Mouse (Mus musculus) megakaryocyte, embryonic 14.5 days (primary cell): Measurements from ENCODE around the gene Evx1. TPM values are rescaled to one million over a fixed set of nuclear protein-coding genes. Genes with fewer than 3 reads are reported as not detected.
"Not testable (repeated sequence)": the region's sequence is repeated elsewhere in the genome, so short reads cannot be mapped to it uniquely, and the experiment has no call there.

Experiments used
- H3K27me3 ChIP-seq: replicated peaks from 2 replicates; pipeline ENCODE3; 2012; ENCODE audit warnings: inconsistent platforms
- H3K36me3 ChIP-seq: replicated peaks from 2 replicates; pipeline ENCODE3; 2012; ENCODE audit warnings: low read length, inconsistent platforms, mixed read lengths
- H3K4me1 ChIP-seq: 2 replicates; pipeline ENCODE4 v1.6.1; 2012; ENCODE audit warnings: inconsistent platforms
- H3K4me3 ChIP-seq: replicated peaks from 2 replicates; pipeline ENCODE3; 2012; ENCODE audit warnings: moderate library complexity, mild to moderate bottlenecking, inconsistent platforms
- H3K9me3 ChIP-seq: 2 replicates; pipeline ENCODE4 v1.6.1; 2012; ENCODE audit warnings: inconsistent platforms
- FLI1 ChIP-seq: IDR thresholded peaks from 2 replicates; pipeline ENCODE4 v1.6.1; 2012; ENCODE audit warnings: low read length, inconsistent platforms, mixed read lengths
- GATA1 ChIP-seq: IDR thresholded peaks from 3 replicates; pipeline ENCODE4 v1.6.1; 2012; ENCODE audit warnings: mixed read lengths, low read length, inconsistent platforms, borderline replicate concordance
- polyA plus RNA-seq: library from polyadenylated mRNA; stranded (reverse); fragments of >175 nt; gene quantifications from 2 replicates; pipeline ENCODE4 v1.2.3, GENCODE M21; 2012; ENCODE audit warnings: low replicate concordance; ENCODE audit not compliant: insufficient read depth

Evx1 gene
- polyA plus RNA-seq, 1 experiment: not detected

DNA sequence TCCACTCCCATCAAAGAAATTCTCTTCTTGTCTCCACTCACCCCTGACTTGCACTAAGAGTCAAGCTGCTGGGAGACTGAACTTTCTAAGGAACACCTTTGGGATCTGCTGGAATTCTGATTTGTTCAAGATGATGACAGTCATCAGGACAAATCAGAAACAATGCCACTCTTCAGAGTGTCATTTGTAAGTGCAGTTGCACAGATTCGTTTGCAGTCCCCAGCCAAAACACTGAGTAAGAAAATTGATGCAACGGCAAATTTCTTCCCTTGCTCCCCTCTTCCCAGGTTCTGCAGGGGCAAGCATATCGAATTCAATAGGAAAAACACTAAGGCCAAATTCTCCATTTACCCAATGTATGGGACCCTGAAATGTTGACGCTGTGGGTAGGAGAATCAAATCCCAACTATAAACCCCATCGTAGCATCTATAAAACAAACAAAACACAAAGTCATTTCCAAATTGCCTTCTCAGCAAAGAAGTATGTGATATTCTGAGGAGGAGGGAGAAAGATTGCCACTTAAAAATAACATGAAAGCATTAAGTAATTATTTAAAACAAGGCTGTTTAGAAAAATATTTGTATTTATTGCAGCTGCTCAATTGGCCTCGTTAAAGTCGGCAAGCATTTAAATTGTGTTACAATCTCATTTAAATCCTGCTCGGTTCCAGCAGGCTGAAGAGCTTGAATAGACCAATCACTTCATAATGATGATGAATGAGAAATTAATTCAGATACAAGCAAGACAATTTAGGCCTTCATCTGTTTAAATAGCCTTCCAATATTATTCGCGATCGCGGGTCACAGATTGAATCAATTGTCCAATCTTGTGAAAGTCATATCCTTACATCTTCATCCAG, 7.9 kb downstream of the Evx1 start:
- TF ChIP-seq GATA1 (no peak), FLI1 (no peak)
- Histone ChIP-seq H3K36me3 (no peaks in the 10 kb centered on the region), H3K27me3 (peaks cover 94% of the 10 kb centered on the region), H3K4me3 (no peak overlapping the region), H3K9me3 (no peaks in the 10 kb centered on the region), H3K4me1 (peaks cover 7% of the 10 kb centered on the region)

DNA sequence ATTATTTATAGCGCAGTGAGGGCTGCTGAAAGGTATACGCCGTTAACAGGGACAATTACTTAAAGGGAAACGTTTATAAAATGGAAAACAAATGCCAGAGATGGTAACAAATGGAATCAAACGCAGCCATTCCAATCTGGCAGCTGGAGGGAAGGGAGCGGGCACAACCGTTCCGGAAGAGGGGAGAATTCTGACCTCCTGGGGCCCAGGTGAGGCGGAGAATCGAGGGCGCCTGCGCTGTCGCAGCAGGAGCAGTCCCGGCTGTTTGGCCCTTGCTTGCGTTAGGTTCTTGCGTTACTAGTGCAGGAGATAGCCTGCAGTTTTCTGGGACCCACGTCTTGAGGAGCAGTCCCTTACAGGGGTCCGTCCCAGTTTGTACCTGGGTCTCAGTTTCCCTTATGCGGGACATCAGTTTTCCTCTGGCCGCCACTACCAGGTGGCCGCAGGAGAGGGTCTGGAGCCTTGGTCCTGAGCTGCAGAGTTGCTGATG, 8.6 kb downstream of the Evx1 start:
- H3K9me3 ChIP-seq: no peaks in the 10 kb centered on the region
- no peaks in the 10 kb centered on the region for H3K36me3 ChIP-seq
- H3K27me3 ChIP-seq: peaks cover 93% of the 10 kb centered on the region
- no peak overlapping the region for H3K4me3 ChIP-seq
- peaks cover under 1% of the 10 kb centered on the region; the same call in 1 of the 2 replicates for H3K4me1 ChIP-seq
- TF ChIP-seq FLI1: no peak
- TF ChIP-seq GATA1: no peak

DNA sequence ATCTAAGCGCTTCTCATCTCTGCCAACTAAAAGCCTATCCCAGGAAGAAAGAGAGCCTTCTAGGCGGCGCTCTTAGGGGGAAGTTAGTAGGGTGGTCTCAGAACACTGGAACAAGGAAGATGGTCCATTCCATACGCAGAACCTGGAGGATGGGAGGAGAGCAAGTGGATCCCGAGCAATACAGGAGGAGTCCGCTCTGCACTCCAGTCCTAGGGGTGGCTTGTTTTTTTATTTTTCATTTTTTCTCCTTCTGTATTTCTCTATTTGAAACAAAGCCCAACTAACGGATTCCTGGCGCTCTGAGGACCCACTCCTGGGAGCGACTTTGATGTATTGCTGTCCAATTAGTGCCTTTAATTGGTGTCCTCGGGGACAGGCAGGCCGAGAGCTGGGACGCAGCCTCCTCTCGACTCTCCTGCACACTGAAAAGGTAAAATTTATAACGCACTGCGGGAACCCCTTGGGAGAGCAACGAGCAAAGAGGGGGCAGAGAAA, 9.5 kb downstream of the Evx1 start:
- H3K27me3 ChIP-seq: peaks cover 86% of the 10 kb centered on the region
- TF ChIP-seq FLI1: no peak
- TF ChIP-seq GATA1: no peak
- H3K9me3 ChIP-seq: no peaks in the 10 kb centered on the region
- H3K36me3 ChIP-seq: no peaks in the 10 kb centered on the region
- H3K4me3 ChIP-seq: no peak overlapping the region
- no peaks in the 10 kb centered on the region for H3K4me1 ChIP-seq

DNA sequence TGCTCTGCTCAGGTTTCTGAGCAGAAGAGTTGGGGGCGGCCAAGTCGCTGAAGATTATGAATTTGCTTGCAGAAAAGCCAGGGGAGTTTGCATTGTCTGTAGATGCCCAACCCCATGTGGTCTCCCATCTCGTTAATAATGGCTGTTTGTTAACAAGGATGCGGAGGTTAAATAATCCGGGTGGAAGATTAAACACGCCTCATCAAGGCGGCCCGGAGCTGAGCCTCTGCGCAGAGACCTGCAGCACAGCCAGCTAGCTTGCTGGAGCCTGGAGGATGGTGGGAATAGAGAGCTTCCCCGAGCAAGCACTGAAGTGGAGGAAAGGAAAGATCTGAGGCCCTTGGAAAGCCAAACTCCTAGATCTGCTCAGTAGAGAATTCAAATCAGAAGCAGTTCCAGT, 10.0 kb downstream of the Evx1 start:
- Histone ChIP-seq H3K4me1 (no peaks in the 10 kb centered on the region), H3K4me3 (no peak overlapping the region), H3K36me3 (no peaks in the 10 kb centered on the region), H3K27me3 (peaks cover 86% of the 10 kb centered on the region), H3K9me3 (no peaks in the 10 kb centered on the region)
- TF ChIP-seq GATA1 (no peak), FLI1 (no peak)

DNA sequence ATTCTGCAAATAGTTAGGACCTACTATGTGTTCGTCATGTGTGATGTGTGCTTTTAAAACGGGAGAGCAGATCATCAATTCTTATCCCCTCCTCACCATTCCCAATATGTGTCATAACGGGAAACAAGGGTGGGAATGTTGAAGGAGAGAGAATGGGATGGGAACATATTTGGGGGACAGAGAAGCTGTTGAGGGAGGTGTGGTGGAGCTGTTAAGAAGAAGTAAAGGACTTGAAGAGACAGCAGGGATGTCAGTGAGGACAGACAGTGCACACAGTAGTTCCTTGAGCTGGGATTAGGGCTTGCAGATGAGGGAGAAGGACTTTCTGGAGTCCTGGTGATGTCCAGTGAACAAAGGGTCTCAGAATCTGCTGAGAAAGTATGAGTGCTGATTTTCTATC, 10.8 kb downstream of the Evx1 start:
- Histone ChIP-seq H3K9me3 (no peaks in the 10 kb centered on the region), H3K27me3 (peaks cover 79% of the 10 kb centered on the region), H3K4me1 (no peaks in the 10 kb centered on the region), H3K36me3 (no peaks in the 10 kb centered on the region), H3K4me3 (no peak overlapping the region)
- no peak for TF ChIP-seq FLI1
- no peak for TF ChIP-seq GATA1

DNA sequence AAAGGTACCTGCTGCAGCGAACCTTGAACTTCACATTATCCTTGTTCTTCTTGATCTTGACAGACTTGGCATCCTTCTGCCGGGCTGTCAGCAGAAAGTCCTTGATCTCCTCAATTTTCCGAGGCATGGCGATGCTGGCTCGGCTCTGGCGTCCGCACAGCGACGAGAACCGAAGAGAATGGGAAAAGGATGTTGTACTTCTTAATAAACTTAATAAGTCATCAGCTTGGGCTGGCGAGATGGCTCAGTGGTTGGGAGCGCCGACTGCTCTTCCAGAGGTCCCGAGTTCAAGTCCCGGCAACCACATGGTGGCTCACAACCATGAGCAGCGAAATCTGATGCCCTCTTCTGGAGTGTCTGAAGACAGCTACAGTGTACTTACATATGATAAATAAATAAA, 33.5 kb downstream of the Evx1 start:
- H3K4me3 ChIP-seq, H3K4me1 ChIP-seq: not testable (repeated sequence)
- H3K9me3 ChIP-seq: peaks cover 10% of the 10 kb centered on the region

DNA sequence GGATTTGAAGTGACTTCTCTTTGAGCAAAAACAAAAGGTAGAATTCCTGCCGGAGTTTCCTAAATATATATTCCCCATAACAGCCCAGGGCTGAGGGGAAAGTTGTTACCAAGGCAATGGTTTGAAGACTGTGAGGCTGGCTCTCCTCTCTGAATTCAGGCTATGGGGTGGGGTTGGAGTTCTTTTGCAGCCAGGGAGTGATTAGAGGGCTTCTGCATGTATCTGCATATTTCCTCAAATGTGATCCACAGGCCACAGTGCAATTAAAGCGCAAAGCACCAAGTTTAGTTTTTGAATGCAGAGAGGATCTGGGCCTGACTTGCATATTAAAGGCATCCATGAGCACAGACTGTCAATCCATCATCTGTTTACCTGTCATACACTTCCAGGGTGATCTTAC, 52.7 kb downstream of the Evx1 start:
- Histone ChIP-seq H3K4me1 (peaks cover 6% of the 10 kb centered on the region; the same call in 1 of the 2 replicates), H3K4me3 (no peak overlapping the region), H3K27me3 (peaks cover 30% of the 10 kb centered on the region), H3K36me3 (no peaks in the 10 kb centered on the region), H3K9me3 (no peaks in the 10 kb centered on the region)
- TF ChIP-seq GATA1: no peak
- no peak for TF ChIP-seq FLI1

More for the DNA sequence above, 33.5 kb downstream of the Evx1 start:
- not testable (repeated sequence) for H3K36me3 ChIP-seq, H3K27me3 ChIP-seq

DNA sequence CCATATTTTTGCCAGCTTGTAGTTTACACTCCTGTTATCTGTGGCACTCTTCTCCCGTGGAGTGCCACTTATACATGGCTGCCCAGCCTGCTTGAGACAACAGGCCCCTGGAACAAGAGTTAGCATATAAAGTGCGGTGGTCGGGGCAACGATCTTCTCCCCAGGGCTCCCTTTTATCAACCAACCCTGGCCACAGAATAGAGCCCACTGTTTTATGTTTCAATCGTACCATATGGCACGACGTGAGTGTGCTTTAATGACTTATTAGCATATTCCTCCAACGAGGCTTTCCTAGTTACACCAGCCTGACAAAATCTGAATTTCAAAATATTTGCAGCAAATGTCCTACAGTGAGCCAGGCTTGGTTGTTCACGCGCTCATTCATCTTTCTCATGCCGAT, 53.2 kb downstream of the Evx1 start:
- TF ChIP-seq FLI1: no peak
- TF ChIP-seq GATA1: no peak
- Histone ChIP-seq H3K27me3 (peaks cover 30% of the 10 kb centered on the region), H3K4me1 (peaks cover 6% of the 10 kb centered on the region; the same call in 1 of the 2 replicates), H3K4me3 (no peak overlapping the region), H3K9me3 (no peaks in the 10 kb centered on the region), H3K36me3 (no peaks in the 10 kb centered on the region)

DNA sequence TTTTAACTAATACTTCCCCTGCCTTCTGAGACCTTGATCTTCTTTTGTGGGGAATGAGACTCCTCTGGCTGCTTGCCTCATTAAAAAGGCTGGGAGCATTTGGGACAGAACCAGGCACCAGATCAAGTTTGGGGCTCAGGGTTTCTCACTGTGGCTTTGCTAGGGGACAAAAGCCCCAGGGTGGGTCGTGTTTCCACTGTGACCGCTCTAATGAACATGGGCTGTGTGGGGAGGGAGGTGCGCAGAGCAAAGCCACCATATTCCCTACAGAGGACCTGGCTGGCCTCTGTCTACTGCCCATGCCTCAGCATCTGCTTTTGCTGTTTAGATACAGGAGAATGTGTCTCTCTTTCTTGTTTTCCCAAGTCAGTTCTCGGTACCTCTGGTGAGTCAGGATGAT, 53.8 kb downstream of the Evx1 start:
- TF ChIP-seq GATA1 (no peak), FLI1 (no peak)
- Histone ChIP-seq H3K4me3 (no peak overlapping the region), H3K36me3 (no peaks in the 10 kb centered on the region), H3K4me1 (peaks cover 6% of the 10 kb centered on the region; the same call in 1 of the 2 replicates), H3K9me3 (no peaks in the 10 kb centered on the region), H3K27me3 (peaks cover 31% of the 10 kb centered on the region)

Other genes starting within 250 kb of the Evx1 start
- gene Hoxa1, start 155.2 kb upstream of the Evx1 start, polyA plus RNA-seq: 0.09 TPM in 1 of 2 replicates, not detected in the other
- gene Hoxa2, start 148.7 kb upstream of the Evx1 start, polyA plus RNA-seq: not detected in 2 replicates
- gene 5730596B20Rik, start 136.0 kb upstream of the Evx1 start, polyA plus RNA-seq: not detected in 2 replicates
- 0.44 TPM in 1 of 2 replicates, not detected in the other for gene Hoxa4, start 121.7 kb upstream of the Evx1 start, polyA plus RNA-seq
- 0.46 TPM in 1 of 2 replicates, not detected in the other for gene Hoxa5, start 108.9 kb upstream of the Evx1 start, polyA plus RNA-seq
- gene Hoxa6, start 104.8 kb upstream of the Evx1 start, polyA plus RNA-seq: not detected in 2 replicates
- gene Hoxa3, start 100.2 kb upstream of the Evx1 start, polyA plus RNA-seq: 0.21 TPM in 1 of 2 replicates, not detected in the other
- not detected in 2 replicates for gene Gm28308, start 100.2 kb upstream of the Evx1 start, polyA plus RNA-seq
- gene Hoxa7, start 91.6 kb upstream of the Evx1 start, polyA plus RNA-seq: 2.8 and 3.2 TPM in 2 replicates
- gene Hoxa9, start 82.4 kb upstream of the Evx1 start, polyA plus RNA-seq: 3.8 TPM in 1 of 2 replicates, not detected in the other
- gene Hoxa10, start 72.6 kb upstream of the Evx1 start, polyA plus RNA-seq: 0.10 TPM in 1 of 2 replicates, not detected in the other
- not detected in 2 replicates for gene Hoxa11, start 67.7 kb upstream of the Evx1 start, polyA plus RNA-seq
- not detected in 2 replicates for gene Hoxa13, start 52.6 kb upstream of the Evx1 start, polyA plus RNA-seq